Mouse (Mus musculus) left cerebral cortex, adult 9 months (tissue): Measurements from ENCODE around the gene Ufc1.
A peak's percentile ranks its signal among the peaks of the same experiment; 100 is the strongest.

Experiments used
- DNase-seq, 2 experiments: peaks; one replicate each; pipeline ENCODE4 v3.0.0; 2022; ENCODE audit warnings: low spot score in 2 of 2

Ufc1 gene

GRCm38 (mm10) chr1:171271196-171271595 is 23.6 kb downstream of the Ufc1 start:
- DNase-seq = no peak

- no peak for DNase-seq
These were observed 24.3 kb downstream of the Ufc1 start for GRCm38 (mm10) chr1:171270573-171270900.

GRCm38 (mm10) chr1:171269848-171270572 is 24.8 kb downstream of the Ufc1 start, which contains the start of gene B4galt3:
B4galt3 (plus strand) TSS chr1:171270328.
- DNase-seq = peak; percentile 83 to 96

GRCm38 (mm10) chr1:171268341-171268740 is 26.5 kb downstream of the Ufc1 start:
- DNase-seq = no peak

GRCm38 (mm10) chr1:171265971-171266744 is 28.7 kb downstream of the Ufc1 start:
- no peak for DNase-seq

- DNase-seq = no peak
These were observed 31.0 kb downstream of the Ufc1 start for GRCm38 (mm10) chr1:171263666-171264461.

GRCm38 (mm10) chr1:171263185-171263611 is 31.6 kb downstream of the Ufc1 start:
- DNase-seq = peak; percentile 55 to 72

GRCm38 (mm10) chr1:171262594-171263130 is 32.2 kb downstream of the Ufc1 start:
- peak; percentile 78 to 89 for DNase-seq

GRCm38 (mm10) chr1:171260316-171260715 is 34.5 kb downstream of the Ufc1 start:
- no peak for DNase-seq

- no peak for DNase-seq
These were observed 35.9 kb downstream of the Ufc1 start for GRCm38 (mm10) chr1:171258921-171259320.

- no peak for DNase-seq
These were observed 37.0 kb downstream of the Ufc1 start for GRCm38 (mm10) chr1:171257781-171258180.

GRCm38 (mm10) chr1:171256937-171257548 is 37.8 kb downstream of the Ufc1 start:
- peak in 1 of 2 experiments; percentile 78 for DNase-seq

- no peak for DNase-seq
These were observed 38.6 kb downstream of the Ufc1 start for GRCm38 (mm10) chr1:171256095-171256818.

- DNase-seq = no peak
These were observed 42.4 kb downstream of the Ufc1 start for GRCm38 (mm10) chr1:171252415-171252814.

GRCm38 (mm10) chr1:171251594-171252324 is 43.1 kb downstream of the Ufc1 start:
- DNase-seq = no peak

- no peak for DNase-seq
These were observed 43.9 kb downstream of the Ufc1 start, which contains the start of gene Ndufs2 for GRCm38 (mm10) chr1:171250680-171251593. Ndufs2 (minus strand) TSS chr1:171251388.

GRCm38 (mm10) chr1:171249913-171250600 is 44.8 kb downstream of the Ufc1 start, which contains the start of gene Adamts4:
Adamts4 (plus strand) TSS chr1:171250421.
- DNase-seq = peak in 1 of 2 experiments; percentile 66
